Mouse (Mus musculus) MEL (cell line): Measurements from ENCODE around the gene Arpc1b. TPM values are rescaled to one million over a fixed set of nuclear protein-coding genes. Genes with fewer than 3 reads are reported as not detected.
A peak's percentile ranks its signal among the peaks of the same experiment; 100 is the strongest.

Source experiments
- DNase-seq: peaks from one replicate; pipeline ENCODE4 v3.0.0; 2011; ENCODE audit warnings: low read depth, low spot score
- H3K27ac ChIP-seq: 2 replicates; pipeline ENCODE4 v1.5.1; 2012; ENCODE audit warnings: low read depth, mild to moderate bottlenecking, control low read depth, low read length, moderate library complexity; ENCODE audit not compliant: control insufficient read depth
- H3K27me3 ChIP-seq, 2 experiments: fragments of 150-350 bp in 1 of 2; sonication (generic) in 1 of 2; 2 replicates each; pipeline ENCODE4 v1.6.1; 2012; ENCODE audit warnings: low read length in 2 of 2, mild to moderate bottlenecking in 2 of 2, improper control_type of control experiment in 1 of 2, moderate library complexity in 1 of 2; ENCODE audit not compliant: insufficient read depth in 2 of 2, control insufficient read depth in 1 of 2
- H3K36me3 ChIP-seq, 2 experiments: 2 replicates each; pipeline ENCODE4 v1.6.1; 2012 to 2014; ENCODE audit warnings: low read length in 2 of 2, improper control_type of control experiment in 1 of 2, inconsistent platforms in 1 of 2, mild to moderate bottlenecking in 1 of 2; ENCODE audit not compliant: insufficient read depth in 2 of 2, control insufficient read depth in 1 of 2
- H3K4me1 ChIP-seq, 2 experiments: fragments of 150-350 bp in 1 of 2; sonication (generic) in 1 of 2; 2 replicates each; pipeline ENCODE4 v1.6.1; 2012; ENCODE audit warnings: low read length in 2 of 2, improper control_type of control experiment in 1 of 2, mild to moderate bottlenecking in 1 of 2; ENCODE audit not compliant: insufficient read depth in 2 of 2, control insufficient read depth in 1 of 2
- H3K4me3 ChIP-seq, 2 experiments: fragments of 150-350 bp in 1 of 2; sonication (generic) in 1 of 2; 2 replicates each; pipeline ENCODE4 v1.5.1; 2012; ENCODE audit warnings: low read depth in 2 of 2, low read length in 2 of 2, mild to moderate bottlenecking in 2 of 2, moderate library complexity in 2 of 2, control low read depth in 1 of 2, improper control_type of control experiment in 1 of 2; ENCODE audit not compliant: control insufficient read depth in 1 of 2, insufficient read depth in 1 of 2
- H3K79me2 ChIP-seq: 2 replicates; pipeline ENCODE4 v1.6.1; 2012; ENCODE audit warnings: mild to moderate bottlenecking, low read length, moderate library complexity; ENCODE audit not compliant: control insufficient read depth, poor library complexity, insufficient read depth
- H3K9ac ChIP-seq: 2 replicates; pipeline ENCODE4 v1.6.1; 2012; ENCODE audit warnings: low read depth, mild to moderate bottlenecking, control low read depth, low read length, moderate library complexity; ENCODE audit not compliant: control insufficient read depth, poor library complexity, severe bottlenecking
- H3K9me3 ChIP-seq: fragments of 150-350 bp; sonication (generic); replicated peaks from 2 replicates; pipeline ENCODE4 v1.6.1; 2012; ENCODE audit warnings: mild to moderate bottlenecking, low read length, improper control_type of control experiment, moderate library complexity; ENCODE audit not compliant: insufficient read depth
- BHLHE40 ChIP-seq: IDR thresholded peaks from 2 replicates; pipeline ENCODE4 v1.6.1; 2012; ENCODE audit warnings: low read depth, mild to moderate bottlenecking, inconsistent platforms, low read length, improper control_type of control experiment, borderline replicate concordance
- CHD1 ChIP-seq: IDR thresholded peaks from 2 replicates; pipeline ENCODE4 v1.6.1; 2012; ENCODE audit warnings: low read depth, mild to moderate bottlenecking, inconsistent platforms, low read length, improper control_type of control experiment
- E2F4 ChIP-seq: IDR thresholded peaks from 2 replicates; pipeline ENCODE4 v1.6.1; 2011; ENCODE audit warnings: low read depth, low read length, improper control_type of control experiment, borderline replicate concordance
- ELF1 ChIP-seq: IDR thresholded peaks from 2 replicates; pipeline ENCODE4 v1.6.1; 2014; ENCODE audit warnings: low read depth, mild to moderate bottlenecking, inconsistent platforms, low read length, improper control_type of control experiment, moderate library complexity
- EP300 ChIP-seq, 2 experiments: IDR thresholded peaks; 2 replicates each; pipeline ENCODE4 v1.6.1; 2011; ENCODE audit warnings: improper control_type of control experiment in 2 of 2, low read length in 2 of 2, low read depth in 1 of 2, mild to moderate bottlenecking in 1 of 2
- ETS1 ChIP-seq: IDR thresholded peaks from 2 replicates; pipeline ENCODE4 v1.6.1; 2012; ENCODE audit warnings: low read depth, mild to moderate bottlenecking, inconsistent platforms, low read length, improper control_type of control experiment, moderate library complexity
- GABPA ChIP-seq: IDR thresholded peaks from 2 replicates; pipeline ENCODE4 v1.6.1; 2012; ENCODE audit warnings: low read depth, mild to moderate bottlenecking, inconsistent platforms, low read length, improper control_type of control experiment, moderate library complexity
- HCFC1 ChIP-seq: IDR thresholded peaks from 2 replicates; pipeline ENCODE4 v1.6.1; 2012; ENCODE audit warnings: low read depth, mild to moderate bottlenecking, inconsistent platforms, low read length, improper control_type of control experiment, moderate library complexity
- JUND ChIP-seq: IDR thresholded peaks from 2 replicates; pipeline ENCODE4 v1.6.1; 2011; ENCODE audit warnings: low read depth, mild to moderate bottlenecking, improper control_type of control experiment, low read length
- KAT2A ChIP-seq: conservative IDR thresholded peaks from 2 replicates; pipeline ENCODE4 v1.6.1; 2012; ENCODE audit warnings: low read depth, low read length, improper control_type of control experiment, inconsistent platforms
- MAFK ChIP-seq: IDR thresholded peaks from 2 replicates; pipeline ENCODE4 v1.6.1; 2011; ENCODE audit warnings: low read depth, mild to moderate bottlenecking, low read length, improper control_type of control experiment, borderline replicate concordance
- MAX ChIP-seq: IDR thresholded peaks from 2 replicates; pipeline ENCODE4 v1.6.1; 2011; ENCODE audit warnings: low read length, improper control_type of control experiment
- MAZ ChIP-seq: IDR thresholded peaks from 2 replicates; pipeline ENCODE4 v1.6.1; 2012; ENCODE audit warnings: low read depth, mild to moderate bottlenecking, inconsistent platforms, low read length, improper control_type of control experiment
- MEF2A ChIP-seq: IDR thresholded peaks from 2 replicates; pipeline ENCODE4 v1.6.1; 2014; ENCODE audit warnings: low read depth, mild to moderate bottlenecking, inconsistent platforms, low read length, improper control_type of control experiment; ENCODE audit not compliant: poor library complexity, insufficient replicate concordance, severe bottlenecking; ENCODE audit errors: extremely low read depth
- MYC ChIP-seq: IDR thresholded peaks from 2 replicates; pipeline ENCODE4 v1.6.1; 2011; ENCODE audit warnings: low read depth, mild to moderate bottlenecking, low read length, improper control_type of control experiment, moderate library complexity
- NELFE ChIP-seq: IDR thresholded peaks from 2 replicates; pipeline ENCODE4 v1.6.1; 2011; ENCODE audit warnings: low read depth, low read length, improper control_type of control experiment
- NRF1 ChIP-seq: IDR thresholded peaks from 2 replicates; pipeline ENCODE4 v1.6.1; 2014; ENCODE audit warnings: low read depth, mild to moderate bottlenecking, inconsistent platforms, low read length, improper control_type of control experiment, moderate library complexity; ENCODE audit not compliant: poor library complexity, insufficient read depth, severe bottlenecking
- POLR2A ChIP-seq, 2 experiments: IDR thresholded peaks; 2 replicates each; pipeline ENCODE4 v1.6.1; 2011 to 2012; ENCODE audit warnings: low read length in 2 of 2, mild to moderate bottlenecking in 2 of 2, control low read depth in 1 of 2, improper control_type of control experiment in 1 of 2, low read depth in 1 of 2, moderate library complexity in 1 of 2; ENCODE audit not compliant: control insufficient read depth in 1 of 2, insufficient read depth in 1 of 2, poor library complexity in 1 of 2
- POLR2AphosphoS2 ChIP-seq: IDR thresholded peaks from 2 replicates; pipeline ENCODE4 v1.6.1; 2011; ENCODE audit warnings: low read length, improper control_type of control experiment
- RAD21 ChIP-seq: IDR thresholded peaks from 2 replicates; pipeline ENCODE4 v1.6.1; 2011; ENCODE audit warnings: mild to moderate bottlenecking, low read depth, low read length, improper control_type of control experiment
- RCOR1 ChIP-seq: IDR thresholded peaks from 2 replicates; pipeline ENCODE4 v1.6.1; 2012; ENCODE audit warnings: low read depth, mild to moderate bottlenecking, inconsistent platforms, low read length, improper control_type of control experiment
- SIN3A ChIP-seq: IDR thresholded peaks from 2 replicates; pipeline ENCODE4 v1.6.1; 2012; ENCODE audit warnings: low read length, improper control_type of control experiment, inconsistent platforms
- TBP ChIP-seq: IDR thresholded peaks from 2 replicates; pipeline ENCODE4 v1.8.0; 2011; ENCODE audit warnings: low read depth, low read length, improper control_type of control experiment
- TCF12 ChIP-seq: IDR thresholded peaks from 2 replicates; pipeline ENCODE4 v1.6.1; 2014; ENCODE audit warnings: low read depth, mild to moderate bottlenecking, inconsistent platforms, low read length, improper control_type of control experiment, moderate library complexity
- UBTF ChIP-seq: IDR thresholded peaks from 2 replicates; pipeline ENCODE4 v1.6.1; 2012; ENCODE audit warnings: low read depth, mild to moderate bottlenecking, inconsistent platforms, low read length, improper control_type of control experiment, moderate library complexity, borderline replicate concordance; ENCODE audit not compliant: insufficient read depth
- USF1 ChIP-seq: IDR thresholded peaks from 2 replicates; pipeline ENCODE4 v1.6.1; 2014; ENCODE audit warnings: low read depth, mild to moderate bottlenecking, inconsistent platforms, low read length, improper control_type of control experiment, moderate library complexity
- USF2 ChIP-seq, 2 experiments: IDR thresholded peaks; 2 replicates each; pipeline ENCODE4 v1.6.1; 2011 to 2012; ENCODE audit warnings: improper control_type of control experiment in 2 of 2, low read length in 2 of 2, borderline replicate concordance in 1 of 2, inconsistent platforms in 1 of 2, low read depth in 1 of 2, mild to moderate bottlenecking in 1 of 2; ENCODE audit not compliant: insufficient read depth in 1 of 2
- ZC3H11A ChIP-seq: IDR thresholded peaks from 2 replicates; pipeline ENCODE4 v1.6.1; 2012; ENCODE audit warnings: low read depth, mild to moderate bottlenecking, inconsistent platforms, low read length, improper control_type of control experiment
- polyA plus RNA-seq, 2 experiments: library from polyadenylated mRNA; stranded (reverse) in 1 of 2; unstranded in 1 of 2; fragments of >175 nt in 1 of 2; fragments of >200 nt in 1 of 2; gene quantifications; 2 replicates each; pipeline versions ENCODE4 v1.2.1 to v1.2.4; 2012; ENCODE audit warnings: low replicate concordance in 2 of 2, low read depth in 1 of 2; ENCODE audit not compliant: insufficient read length in 2 of 2, insufficient read depth in 1 of 2, missing spikeins in 1 of 2
- total RNA-seq: library from RNA; depleted of rRNA; stranded (reverse); fragments of 300-350 nt; gene quantifications from 2 replicates; pipeline ENCODE4 v1.2.3, GENCODE M21; 2012; rRNA removed

The Arpc1b gene
- 432 and 582 TPM in 2 replicates for total RNA-seq
- 100 to 1,000 TPM; 143 to 708 TPM for polyA plus RNA-seq

GRCm38 (mm10) chr5:145114071-145114605 is at the start of gene Arpc1b:
TSS of gene Arpc1b (plus strand) at chr5:145114215.
- Histone ChIP-seq H3K27me3 (no peaks in the 10 kb centered on the region), H3K4me1 (peaks cover 4 to 18% of the 10 kb centered on the region in 2 experiments; a peak in 3 of 4 replicates), H3K79me2 (peaks cover 42% of the 10 kb centered on the region), H3K36me3 (peaks cover 3 to 13% of the 10 kb centered on the region in 2 experiments), H3K9me3 (no peaks in the 10 kb centered on the region), H3K4me3 (peak within 1 kb of the TSS; percentile 89 to 98), H3K9ac (peak within 1 kb of the TSS; percentile 82), H3K27ac (peak within 1 kb of the TSS; percentile 97)
- no peak for TF ChIP-seq USF1
- TF ChIP-seq NRF1, result peak; percentile 40; the same call in 1 of the 2 replicates
- no peak; the same call in 1 of the 2 replicates for TF ChIP-seq MAZ
- no peak for TF ChIP-seq BHLHE40
- no peak for TF ChIP-seq TCF12
- TF ChIP-seq RAD21, result no peak
- TF ChIP-seq MAFK, result no peak
- TF ChIP-seq UBTF, result no peak
- no peak for TF ChIP-seq MAX
- no peak for TF ChIP-seq EP300 (IDR thresholded peaks at IDR 0.05; ENCODE audit: low read depth in 1 of 2, low read length in 2 of 2)
- TF ChIP-seq ZC3H11A, result no peak
- no peak for TF ChIP-seq JUND
- TF ChIP-seq TBP, result no peak
- TF ChIP-seq POLR2A (IDR thresholded peaks at IDR 0.05; ENCODE audit: control insufficient read depth in 1 of 2, insufficient read depth in 1 of 2, low read depth in 1 of 2, low read length in 2 of 2, poor library complexity in 1 of 2), result peak; percentile 85 to 88
- peak; percentile 57; the same call in 1 of the 2 replicates for TF ChIP-seq ELF1
- no peak for TF ChIP-seq E2F4
- TF ChIP-seq HCFC1, result peak; percentile 12; the same call in 1 of the 2 replicates
- no peak for TF ChIP-seq MYC
- no peak for TF ChIP-seq RCOR1
- TF ChIP-seq USF2 (IDR thresholded peaks at IDR 0.05; ENCODE audit: borderline replicate concordance in 1 of 2, insufficient read depth in 1 of 2, low read depth in 1 of 2, low read length in 2 of 2), result no peak
- TF ChIP-seq SIN3A, result 0 out of 2 replicates have a peak, but pooled peaks have one; percentile 33
- TF ChIP-seq POLR2AphosphoS2, result peak; percentile 53; the same call in 1 of the 2 replicates
- TF ChIP-seq NELFE, result peak; percentile 90
- TF ChIP-seq KAT2A, result no peak
- no peak for TF ChIP-seq GABPA
- no peak for TF ChIP-seq CHD1
- no peak for TF ChIP-seq MEF2A
- TF ChIP-seq ETS1, result no peak
- peak; percentile 82 for DNase-seq
